Mouse (Mus musculus) bone marrow macrophage, adult 2 months (primary cell): ENCODE measurements around the gene Gcnt1. TPM values are rescaled to one million over a fixed set of nuclear protein-coding genes. Genes with fewer than 3 reads are reported as not detected.

Experiments used
- H3K27ac ChIP-seq: 2 replicates; pipeline ENCODE4 v1.5.1; 2012; ENCODE audit warnings: low read depth, low read length; ENCODE audit not compliant: insufficient read depth
- H3K4me1 ChIP-seq: 2 replicates; pipeline ENCODE4 v1.6.1; 2012; ENCODE audit warnings: low read length; ENCODE audit not compliant: control insufficient read depth, insufficient read depth
- H3K4me3 ChIP-seq: 2 replicates; pipeline ENCODE4 v1.5.1; 2012; ENCODE audit warnings: mild to moderate bottlenecking, low read length, moderate library complexity; ENCODE audit not compliant: insufficient read depth
- CTCF ChIP-seq: IDR thresholded peaks from 2 replicates; pipeline ENCODE4 v1.5.1; 2012; ENCODE audit warnings: low read depth, mild to moderate bottlenecking, low read length, moderate library complexity
- POLR2A ChIP-seq: IDR thresholded peaks from 2 replicates; pipeline ENCODE4 v1.6.1; 2012; ENCODE audit warnings: mild to moderate bottlenecking, low read depth, low read length, borderline replicate concordance
- polyA plus RNA-seq: library from polyadenylated mRNA; stranded (reverse); fragments of >200 nt; gene quantifications from 2 replicates; pipeline ENCODE4 v1.2.4, GENCODE M21; 2012; ENCODE audit not compliant: missing spikeins, insufficient read depth, insufficient read length

Gene Gcnt1
- polyA plus RNA-seq, 1 experiment, result 75.2 TPM

DNA sequence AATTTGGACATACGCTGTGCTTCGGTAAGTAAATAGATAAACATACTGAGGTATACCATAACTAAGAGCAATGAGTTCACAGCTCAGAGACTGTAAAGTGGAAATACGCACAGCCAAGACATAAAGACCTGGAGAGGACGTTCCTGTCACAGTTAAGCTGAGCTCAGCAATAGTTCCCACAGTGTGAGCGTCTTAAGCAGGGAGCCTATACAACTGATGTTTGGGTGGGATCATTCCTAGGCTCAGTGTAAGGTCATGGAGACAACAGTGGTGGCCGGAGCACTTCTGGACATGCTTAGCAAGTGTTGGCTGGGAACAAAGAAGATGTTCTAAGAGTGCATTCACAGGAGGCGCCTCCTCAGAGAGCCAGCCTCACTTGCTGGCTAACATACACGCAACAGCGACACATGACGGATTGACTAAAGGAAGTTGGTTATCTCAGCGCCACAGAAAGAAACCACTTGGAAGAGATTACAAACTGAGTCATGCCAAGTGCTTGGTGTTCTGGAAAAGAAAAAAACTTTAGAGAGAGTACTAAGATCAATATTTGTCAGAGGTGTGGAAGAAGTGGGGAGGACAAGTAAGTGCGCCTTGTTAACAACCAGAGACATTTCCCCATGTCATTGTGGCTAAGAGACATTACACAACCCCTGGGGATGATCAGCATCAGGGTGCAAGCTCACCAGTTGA, 37.9 kb downstream of the Gcnt1 start:
- Histone ChIP-seq H3K4me1 (peaks cover 53% of the 10 kb centered on the region), H3K27ac (peak overlapping the region; percentile 93), H3K4me3 (peak overlapping the region; percentile 29)
- TF ChIP-seq POLR2A, result no peak
- no peak for TF ChIP-seq CTCF

DNA sequence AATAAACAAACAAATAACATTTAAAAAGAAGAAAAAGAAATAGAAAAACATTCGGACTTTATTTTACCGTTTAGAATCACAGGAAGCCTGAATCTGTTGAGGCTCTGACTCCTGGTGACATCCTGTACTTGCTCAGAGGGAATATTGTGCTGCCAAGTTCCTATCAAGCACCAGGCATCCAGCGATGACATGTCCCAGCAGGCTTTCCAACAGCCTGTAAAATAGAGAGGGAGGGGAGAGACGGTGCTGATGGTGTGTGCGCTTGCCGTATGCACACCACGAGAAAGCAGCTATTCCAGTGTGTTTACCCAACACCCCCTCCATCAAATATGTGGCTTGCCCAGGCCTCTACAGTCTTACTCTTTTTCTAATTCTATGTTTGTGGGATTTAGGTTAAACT, 39.6 kb downstream of the Gcnt1 start:
- H3K4me1 ChIP-seq, result peaks cover 40% of the 10 kb centered on the region
- H3K4me3 ChIP-seq, result no peak overlapping the region
- no peak overlapping the region for H3K27ac ChIP-seq
- TF ChIP-seq POLR2A, result no peak
- TF ChIP-seq CTCF, result no peak

- Histone ChIP-seq H3K4me1 (peaks cover 16% of the 10 kb centered on the region), H3K27ac (no peak overlapping the region), H3K4me3 (no peak overlapping the region)
- TF ChIP-seq CTCF (no peak), POLR2A (no peak)
These were observed 43.7 kb downstream of the Gcnt1 start for GRCm38 (mm10) chr19:17328916-17329315.

- H3K4me3 ChIP-seq, result no peak overlapping the region
- peaks cover 10% of the 10 kb centered on the region; the same call in 1 of the 2 replicates for H3K4me1 ChIP-seq
- no peak for TF ChIP-seq CTCF
- no peak for TF ChIP-seq POLR2A
- H3K27ac ChIP-seq, result no peak overlapping the region
These were observed 44.7 kb downstream of the Gcnt1 start for GRCm38 (mm10) chr19:17327881-17328404.

DNA sequence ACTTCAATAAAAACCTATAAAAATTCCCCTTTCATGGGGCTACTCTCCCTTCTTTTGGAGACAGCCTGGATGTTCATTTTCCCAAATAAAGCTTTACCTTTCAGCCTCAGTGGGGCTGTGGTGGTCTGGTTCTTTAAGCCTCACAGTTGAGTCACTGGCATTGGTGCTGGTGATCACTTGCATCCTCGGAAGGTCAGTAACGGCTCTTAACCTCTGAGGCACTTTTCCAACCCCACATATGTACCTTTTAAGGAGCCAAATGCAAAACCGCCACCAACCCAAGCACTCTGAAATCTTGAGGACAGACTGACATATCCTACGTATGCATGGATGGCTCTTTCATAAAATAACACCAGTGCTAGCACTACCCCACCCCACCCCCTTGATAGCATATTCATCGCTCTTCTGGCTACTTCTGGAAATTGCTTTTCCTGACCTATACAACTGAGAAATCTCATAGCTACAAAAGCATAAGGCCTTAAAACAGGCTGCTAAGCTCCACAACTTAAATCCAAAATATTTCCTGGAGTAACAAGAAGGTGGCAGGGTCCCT, 48.9 kb downstream of the Gcnt1 start:
- Histone ChIP-seq H3K4me3 (no peak overlapping the region), H3K4me1 (peaks cover 26% of the 10 kb centered on the region), H3K27ac (no peak overlapping the region)
- TF ChIP-seq CTCF (no peak), POLR2A (no peak)

GRCm38 (mm10) chr19:17323006-17323688, 49.5 kb downstream of the Gcnt1 start:
- no peak overlapping the region for H3K27ac ChIP-seq
- peaks cover 28% of the 10 kb centered on the region for H3K4me1 ChIP-seq
- no peak overlapping the region for H3K4me3 ChIP-seq
- TF ChIP-seq POLR2A, result no peak
- no peak for TF ChIP-seq CTCF

DNA sequence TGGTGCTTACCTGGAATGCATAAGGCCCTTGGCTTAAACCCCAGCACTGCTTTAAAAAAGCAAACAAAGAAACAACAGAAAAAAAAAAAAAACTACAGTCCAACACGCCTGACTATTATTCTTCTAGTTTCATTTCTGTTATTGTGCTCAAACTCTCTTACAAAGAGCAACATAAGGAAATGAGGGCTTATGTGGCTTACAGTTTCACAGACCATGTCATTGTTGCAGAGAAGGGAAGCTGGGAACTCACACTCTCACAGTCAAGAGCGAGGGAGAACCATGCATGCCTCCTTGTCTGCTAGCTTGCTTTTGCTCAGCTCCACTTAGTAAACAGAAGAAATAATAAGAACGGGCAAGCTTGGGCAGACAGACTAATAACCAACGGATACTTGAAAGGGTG, 52.9 kb downstream of the Gcnt1 start:
- H3K27ac ChIP-seq, result peak overlapping the region; percentile 17; the same call in 1 of the 2 replicates
- TF ChIP-seq POLR2A (no peak), CTCF (no peak)
- H3K4me1 ChIP-seq, result peaks cover 21% of the 10 kb centered on the region
- no peak overlapping the region for H3K4me3 ChIP-seq

DNA sequence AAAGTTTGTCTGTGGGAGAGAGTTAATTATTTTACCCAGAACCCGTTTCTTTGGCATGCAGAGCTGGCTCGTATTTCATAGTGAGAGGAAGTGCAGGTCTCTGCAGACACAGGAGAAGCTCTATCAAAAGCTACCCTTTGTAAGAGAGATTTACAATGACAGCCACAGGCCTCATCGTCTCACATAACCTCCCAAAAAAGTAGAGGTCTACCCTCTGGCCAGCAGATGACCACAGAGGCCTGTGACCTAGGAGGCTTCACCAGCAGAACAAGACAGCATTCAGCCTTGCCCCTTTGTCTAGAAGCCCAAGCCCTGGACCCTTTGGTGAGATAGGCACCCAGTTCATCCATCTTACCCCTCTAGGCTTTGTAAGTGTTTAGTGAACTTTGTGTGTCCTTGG, 53.9 kb downstream of the Gcnt1 start:
- no peak for TF ChIP-seq CTCF
- Histone ChIP-seq H3K4me3 (no peak overlapping the region), H3K4me1 (peaks cover 21% of the 10 kb centered on the region), H3K27ac (no peak overlapping the region)

DNA sequence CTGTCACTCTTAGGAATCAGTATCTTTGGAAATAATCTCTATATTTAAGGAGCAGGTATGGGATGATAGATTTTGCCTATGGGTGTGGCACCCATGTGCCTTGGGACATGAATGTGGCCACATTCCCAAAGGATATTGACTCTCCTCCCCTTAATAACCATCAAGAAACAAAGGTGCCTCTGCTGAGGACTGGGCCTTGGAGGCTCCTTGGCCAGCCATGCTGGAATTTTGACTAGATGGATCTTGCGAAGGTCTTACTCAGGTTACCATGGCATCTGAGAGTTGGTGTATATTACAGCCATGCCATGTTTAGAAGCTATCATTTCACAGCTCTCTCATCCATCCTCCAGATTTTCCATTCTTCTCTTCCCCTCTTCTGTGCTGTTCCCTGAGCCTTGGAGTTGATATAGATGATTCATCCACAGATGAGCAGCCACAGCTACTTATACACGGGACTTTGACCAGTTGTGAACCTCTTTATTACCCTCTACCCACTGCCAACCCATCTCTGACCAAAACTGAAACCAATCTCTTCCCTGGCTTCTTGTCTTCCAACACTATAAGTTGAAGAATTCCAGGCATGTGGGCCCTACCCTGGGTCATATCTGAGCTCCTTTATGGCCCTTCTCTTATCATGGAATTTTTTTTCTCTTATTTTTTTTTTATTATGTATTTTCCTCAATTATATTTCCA, 56.2 kb downstream of the Gcnt1 start:
- TF ChIP-seq POLR2A (no peak), CTCF (no peak)
- H3K27ac ChIP-seq, result no peak overlapping the region
- peaks cover 15% of the 10 kb centered on the region for H3K4me1 ChIP-seq
- H3K4me3 ChIP-seq, result no peak overlapping the region
